Mouse (Mus musculus): Measurements from ENCODE around the gene Smyd2. TPM values are rescaled to one million over a fixed set of nuclear protein-coding genes. Genes with fewer than 3 reads are reported as not detected.

The Smyd2 gene
- 91.0 TPM for polyA plus RNA-seq (2012; fragmentation: generic; extraction: Trizol)
- long read RNA-seq, experiment 1, transcript Smyd2-201 (12 exons, 1,680 nt): major isoform, 94 of 117 reads
- long read RNA-seq, experiment 1, partial matches to known transcripts: 9 of 117 reads
- long read RNA-seq, experiment 1, other reads (novel, unspliced or antisense): 10 of 117 reads
- long read RNA-seq, experiment 2, transcript Smyd2-201 (12 exons, 1,680 nt): major isoform, 476 of 538 reads
- long read RNA-seq, experiment 2, partial matches to known transcripts: 2 of 538 reads
- long read RNA-seq, experiment 2, other reads (novel, unspliced or antisense): 59 of 538 reads

- H3K79me3 ChIP-seq (ENCODE audit: low read depth): peaks cover 46% of the 10 kb centered on the region
Observed at GRCm38 (mm10) chr1:189921818-189922592, at the start of gene Smyd2. Smyd2 (minus strand) TSS chr1:189922363.

GRCm38 (mm10) chr1:189970381-189970780 is 48.2 kb upstream of the Smyd2 start:
- no peaks in the 10 kb centered on the region for H3K36me3 ChIP-seq (ENCODE audit: control insufficient read depth, insufficient read depth)
- no peaks in the 10 kb centered on the region for H3K79me2 ChIP-seq (ENCODE audit: control insufficient read depth, insufficient read depth)
- H3ac ChIP-seq (ENCODE audit: control insufficient read depth, insufficient read length, low read depth): no peak overlapping the region
- H3K27me3 ChIP-seq (ENCODE audit: control insufficient read depth, insufficient read depth, insufficient read length): peaks cover 12% of the 10 kb centered on the region
- H3K4me3 ChIP-seq (ENCODE audit: insufficient read depth, poor library complexity, severe bottlenecking): no peak overlapping the region
- TF ChIP-seq MAX (IDR thresholded peaks at IDR 0.05): no peak
- no peak for TF ChIP-seq CEBPB (IDR thresholded peaks at IDR 0.05; ENCODE audit: low read depth)
- TF ChIP-seq USF1 (IDR thresholded peaks at IDR 0.05; ENCODE audit: low read depth): no peak
- no peak for TF ChIP-seq MYOD1 (IDR thresholded peaks at IDR 0.05; ENCODE audit: control insufficient read depth, insufficient read length, low read depth)
- no peak for TF ChIP-seq CTCF (IDR thresholded peaks at IDR 0.05; ENCODE audit: control insufficient read depth, insufficient read depth, insufficient read length)
- no peak for TF ChIP-seq FOSL1 (IDR thresholded peaks at IDR 0.05; ENCODE audit: insufficient read depth, low read length, poor library complexity, severe bottlenecking)
- no peak for TF ChIP-seq MYOG (IDR thresholded peaks at IDR 0.05; ENCODE audit: control insufficient read depth, extremely low read depth, insufficient read length)
- H3K79me3 ChIP-seq (ENCODE audit: low read depth): no peaks in the 10 kb centered on the region

More at GRCm38 (mm10) chr1:189921818-189922592, at the start of gene Smyd2:
- Histone ChIP-seq H3K27me3 (ENCODE audit: control insufficient read depth, insufficient read depth, insufficient read length) (no peaks in the 10 kb centered on the region), H3K4me3 (ENCODE audit: insufficient read depth, poor library complexity, severe bottlenecking) (peak within 1 kb of the TSS; percentile 71), H3K79me2 (ENCODE audit: control insufficient read depth, insufficient read depth) (peaks cover 52% of the 10 kb centered on the region), H3ac (ENCODE audit: control insufficient read depth, insufficient read length, low read depth) (peak within 1 kb of the TSS; percentile 96), H3K36me3 (ENCODE audit: control insufficient read depth, insufficient read depth) (no peaks in the 10 kb centered on the region)
- TF ChIP-seq CEBPB (IDR thresholded peaks at IDR 0.05; ENCODE audit: low read depth): no peak
- peak; percentile 36 for TF ChIP-seq MAX (IDR thresholded peaks at IDR 0.05)

GRCm38 (mm10) chr1:189968027-189968426 is 45.9 kb upstream of the Smyd2 start:
- no peak overlapping the region for H3ac ChIP-seq (ENCODE audit: control insufficient read depth, insufficient read length, low read depth)
- no peak overlapping the region for H3K4me3 ChIP-seq (ENCODE audit: insufficient read depth, poor library complexity, severe bottlenecking)
- peaks cover 11% of the 10 kb centered on the region for H3K27me3 ChIP-seq (ENCODE audit: control insufficient read depth, insufficient read depth, insufficient read length)
- TF ChIP-seq CEBPB (IDR thresholded peaks at IDR 0.05; ENCODE audit: low read depth) (no peak), USF1 (IDR thresholded peaks at IDR 0.05; ENCODE audit: low read depth) (no peak), FOSL1 (IDR thresholded peaks at IDR 0.05; ENCODE audit: insufficient read depth, low read length, poor library complexity, severe bottlenecking) (no peak), CTCF (IDR thresholded peaks at IDR 0.05; ENCODE audit: control insufficient read depth, insufficient read depth, insufficient read length) (no peak), MAX (IDR thresholded peaks at IDR 0.05) (no peak), MYOD1 (IDR thresholded peaks at IDR 0.05; ENCODE audit: control insufficient read depth, insufficient read length, low read depth) (no peak)
- H3K79me3 ChIP-seq (ENCODE audit: low read depth): no peaks in the 10 kb centered on the region
- H3K79me2 ChIP-seq (ENCODE audit: control insufficient read depth, insufficient read depth): no peaks in the 10 kb centered on the region
- no peaks in the 10 kb centered on the region for H3K36me3 ChIP-seq (ENCODE audit: control insufficient read depth, insufficient read depth)

- no peak overlapping the region for H3ac ChIP-seq (ENCODE audit: control insufficient read depth, insufficient read length, low read depth)
- H3K27me3 ChIP-seq (ENCODE audit: control insufficient read depth, insufficient read depth, insufficient read length): peaks cover 16% of the 10 kb centered on the region
- no peaks in the 10 kb centered on the region for H3K79me3 ChIP-seq (ENCODE audit: low read depth)
- TF ChIP-seq MAX (IDR thresholded peaks at IDR 0.05): no peak
- no peak for TF ChIP-seq MYOD1 (IDR thresholded peaks at IDR 0.05; ENCODE audit: control insufficient read depth, insufficient read length, low read depth)
- no peak for TF ChIP-seq CEBPB (IDR thresholded peaks at IDR 0.05; ENCODE audit: low read depth)
- no peak for TF ChIP-seq MYOG (IDR thresholded peaks at IDR 0.05; ENCODE audit: control insufficient read depth, extremely low read depth, insufficient read length)
- TF ChIP-seq USF1 (IDR thresholded peaks at IDR 0.05; ENCODE audit: low read depth): no peak
- TF ChIP-seq FOSL1 (IDR thresholded peaks at IDR 0.05; ENCODE audit: insufficient read depth, low read length, poor library complexity, severe bottlenecking): no peak
- no peak for TF ChIP-seq CTCF (IDR thresholded peaks at IDR 0.05; ENCODE audit: control insufficient read depth, insufficient read depth, insufficient read length)
- no peaks in the 10 kb centered on the region for H3K36me3 ChIP-seq (ENCODE audit: control insufficient read depth, insufficient read depth)
- H3K79me2 ChIP-seq (ENCODE audit: control insufficient read depth, insufficient read depth): no peaks in the 10 kb centered on the region
- H3K4me3 ChIP-seq (ENCODE audit: insufficient read depth, poor library complexity, severe bottlenecking): no peak overlapping the region
Observed at GRCm38 (mm10) chr1:189960481-189960880, 38.3 kb upstream of the Smyd2 start.

GRCm38 (mm10) chr1:189959802-189960201 is 37.6 kb upstream of the Smyd2 start:
- Histone ChIP-seq H3K27me3 (ENCODE audit: control insufficient read depth, insufficient read depth, insufficient read length) (peaks cover 12% of the 10 kb centered on the region), H3K4me3 (ENCODE audit: insufficient read depth, poor library complexity, severe bottlenecking) (no peak overlapping the region), H3K79me2 (ENCODE audit: control insufficient read depth, insufficient read depth) (no peaks in the 10 kb centered on the region), H3K36me3 (ENCODE audit: control insufficient read depth, insufficient read depth) (no peaks in the 10 kb centered on the region), H3ac (ENCODE audit: control insufficient read depth, insufficient read length, low read depth) (no peak overlapping the region), H3K79me3 (ENCODE audit: low read depth) (no peaks in the 10 kb centered on the region)
- TF ChIP-seq FOSL1 (IDR thresholded peaks at IDR 0.05; ENCODE audit: insufficient read depth, low read length, poor library complexity, severe bottlenecking) (no peak), CTCF (IDR thresholded peaks at IDR 0.05; ENCODE audit: control insufficient read depth, insufficient read depth, insufficient read length) (no peak), MAX (IDR thresholded peaks at IDR 0.05) (no peak), MYOG (IDR thresholded peaks at IDR 0.05; ENCODE audit: control insufficient read depth, extremely low read depth, insufficient read length) (no peak), CEBPB (IDR thresholded peaks at IDR 0.05; ENCODE audit: low read depth) (no peak), MYOD1 (IDR thresholded peaks at IDR 0.05; ENCODE audit: control insufficient read depth, insufficient read length, low read depth) (no peak), USF1 (IDR thresholded peaks at IDR 0.05; ENCODE audit: low read depth) (no peak)
